Mouse (Mus musculus) spleen, embryonic (tissue): ENCODE measurements around the gene Tssc4.

Experiments used
- CTCF ChIA-PET: fragments of 350-600 bp; sonication (Branson Sonifier 250); formaldehyde crosslinking; loops from one replicate; lab custom pipeline; 2022; lab: Charles Lee

The Tssc4 gene

DNA sequence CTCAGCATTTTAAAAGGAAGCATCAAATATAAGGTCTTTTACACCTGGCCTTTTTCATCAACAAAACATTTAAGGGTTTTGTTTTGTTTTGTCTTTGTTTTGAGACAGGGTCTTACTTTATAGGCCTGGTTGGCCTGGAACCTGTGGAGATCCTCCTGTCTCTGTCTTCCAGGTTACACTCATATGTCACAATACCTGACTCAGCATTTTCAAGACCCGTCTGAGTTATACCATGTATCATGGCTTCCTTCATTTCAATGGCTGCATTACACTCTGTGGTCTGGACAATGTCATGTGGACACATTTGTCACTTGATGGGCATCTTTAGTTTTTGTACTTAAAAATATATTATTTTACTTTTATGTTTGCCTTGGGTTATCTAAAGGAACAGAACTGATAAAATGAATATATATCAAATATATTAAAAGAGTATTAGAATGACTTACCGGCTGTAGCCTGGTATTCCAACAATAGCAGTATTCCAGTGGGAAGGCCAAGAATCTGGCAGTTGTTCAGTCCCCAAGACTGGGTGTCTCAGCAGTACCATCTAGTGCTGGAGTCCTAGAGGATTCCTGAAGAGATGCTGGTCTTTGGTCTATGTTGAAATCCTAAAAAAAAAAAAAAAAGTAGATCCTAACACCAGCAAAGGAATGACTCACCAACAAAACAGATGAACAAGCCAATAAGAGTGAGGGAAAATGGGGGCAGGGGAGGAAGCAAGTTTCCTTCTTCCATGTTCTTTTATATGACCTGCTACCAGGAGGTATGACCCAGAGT lies 24.8 kb upstream of the Tssc4 start:
- CTCF ChIA-PET = no interaction called here

DNA sequence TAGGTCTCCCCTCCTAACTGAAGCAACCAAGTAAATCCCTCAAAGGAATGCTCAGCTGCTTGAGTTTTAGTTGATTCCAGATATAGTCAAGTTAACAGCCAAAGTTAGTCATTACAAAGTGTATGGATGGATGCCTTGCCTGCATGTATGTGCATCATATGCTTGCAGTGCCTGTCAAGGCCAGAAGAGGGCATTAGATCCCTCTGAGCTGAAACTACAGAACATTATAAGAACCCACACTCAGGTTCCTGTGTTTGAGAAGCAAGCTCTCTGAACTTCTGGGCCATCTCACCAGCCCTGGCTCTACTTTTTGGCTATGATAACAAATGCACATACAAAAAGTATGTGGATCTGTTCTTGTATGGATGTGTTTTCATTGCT lies 24.2 kb upstream of the Tssc4 start:
- CTCF ChIA-PET = no interaction called here

DNA sequence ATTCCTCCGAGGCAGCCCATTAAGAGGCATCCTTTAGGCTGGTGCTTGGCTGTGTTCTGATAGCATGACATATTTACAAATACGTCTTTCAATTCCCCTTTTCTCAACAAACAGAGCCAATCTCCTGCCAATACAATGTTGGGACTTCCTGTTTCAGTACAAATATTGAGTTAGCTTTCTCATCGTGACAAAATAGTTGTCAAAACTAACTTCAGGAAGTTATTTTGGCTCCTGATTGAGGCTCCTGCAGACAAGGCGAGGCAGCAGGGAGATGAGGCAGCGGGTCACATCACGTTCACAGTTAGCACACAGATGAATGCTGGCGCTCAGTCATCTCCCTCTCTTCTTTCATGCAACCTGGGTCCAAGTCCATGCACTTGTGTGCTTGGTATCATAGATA lies 22.7 kb upstream of the Tssc4 start:
- CTCF ChIA-PET = no interaction called here

DNA sequence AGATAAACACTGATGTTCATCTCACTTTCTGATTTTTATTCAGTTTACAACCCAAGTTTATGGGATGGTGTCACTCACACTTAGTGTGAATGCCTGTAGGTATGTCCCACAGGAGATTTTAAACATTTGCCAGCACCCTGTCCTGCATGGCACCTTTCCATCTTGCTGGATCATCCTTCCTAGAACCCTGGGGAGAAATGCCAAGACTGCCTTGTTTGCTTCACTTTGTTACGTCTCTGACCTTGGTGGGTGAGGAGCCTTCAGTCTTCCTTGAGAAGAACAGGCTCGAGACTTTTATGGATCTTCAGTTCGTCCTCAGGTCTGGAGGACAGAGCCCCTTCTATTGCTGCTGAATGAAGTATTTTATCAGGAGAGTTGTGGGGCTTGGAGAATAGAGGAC lies 19.7 kb upstream of the Tssc4 start:
- CTCF ChIA-PET = no interaction called here

DNA sequence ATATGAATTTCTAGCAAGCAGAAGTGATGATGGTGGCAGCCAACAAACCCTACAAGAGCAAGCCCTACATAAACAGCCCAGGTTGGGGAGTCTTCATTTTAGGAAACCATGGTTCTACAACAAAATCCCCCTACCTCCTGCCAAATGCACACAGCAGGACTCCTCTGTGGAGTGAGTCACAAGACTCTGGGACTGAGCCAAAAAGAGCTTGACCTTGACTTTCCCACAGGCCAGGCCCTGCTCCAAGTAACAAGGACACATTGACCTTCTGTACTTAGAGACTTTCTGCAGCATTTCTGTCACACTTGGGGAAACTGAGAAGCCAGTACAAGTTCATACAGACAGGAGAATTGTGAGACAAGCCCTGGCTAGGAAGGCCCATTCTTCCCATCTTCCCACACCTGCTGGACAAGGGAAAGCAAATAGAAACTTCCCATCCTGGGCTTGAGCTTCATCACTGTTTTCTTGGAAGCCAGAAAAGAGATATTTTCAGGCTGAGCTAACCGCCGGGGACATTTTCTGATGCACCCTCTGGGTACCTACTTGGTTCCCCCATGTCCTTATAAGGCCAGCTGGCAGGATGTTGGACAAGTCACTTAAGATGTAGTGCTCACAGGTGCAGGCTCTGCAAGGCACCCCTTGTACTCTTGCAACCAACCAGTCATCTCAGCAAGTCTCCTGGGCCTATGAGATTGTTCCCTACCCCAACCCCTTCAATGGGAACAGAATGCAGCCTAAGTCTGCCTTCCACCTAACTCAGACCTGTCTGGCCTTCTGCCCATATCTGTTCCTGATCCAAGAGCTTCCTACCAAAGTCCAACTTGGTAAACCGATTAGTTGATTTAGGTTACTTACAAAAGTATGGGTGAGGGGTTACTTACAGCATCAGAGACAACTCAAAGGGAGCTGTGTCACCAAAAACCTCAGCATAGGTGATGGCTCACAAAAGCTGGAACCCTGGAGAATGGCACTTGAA lies 18.9 kb upstream of the Tssc4 start:
- CTCF ChIA-PET = no interaction called here

DNA sequence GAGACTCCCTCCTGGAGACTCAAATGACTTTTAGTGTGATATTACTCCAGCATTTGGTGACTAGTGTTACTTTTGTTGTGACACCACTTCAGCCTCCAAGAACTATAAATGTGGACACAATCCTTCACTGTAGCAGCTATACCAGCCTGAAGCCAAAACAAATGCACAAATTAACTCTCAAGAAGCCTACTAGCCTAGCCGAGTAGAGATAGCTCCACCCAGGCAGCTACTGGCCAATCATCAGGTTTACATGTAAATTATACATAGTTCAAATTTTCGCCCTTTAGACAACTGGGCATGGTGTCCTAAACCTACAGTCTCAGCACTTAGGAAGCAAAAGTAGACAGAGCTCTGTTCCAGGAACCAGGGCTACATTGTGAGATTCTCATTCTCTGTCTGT lies 17.7 kb upstream of the Tssc4 start:
- CTCF ChIA-PET = no interaction called here

DNA sequence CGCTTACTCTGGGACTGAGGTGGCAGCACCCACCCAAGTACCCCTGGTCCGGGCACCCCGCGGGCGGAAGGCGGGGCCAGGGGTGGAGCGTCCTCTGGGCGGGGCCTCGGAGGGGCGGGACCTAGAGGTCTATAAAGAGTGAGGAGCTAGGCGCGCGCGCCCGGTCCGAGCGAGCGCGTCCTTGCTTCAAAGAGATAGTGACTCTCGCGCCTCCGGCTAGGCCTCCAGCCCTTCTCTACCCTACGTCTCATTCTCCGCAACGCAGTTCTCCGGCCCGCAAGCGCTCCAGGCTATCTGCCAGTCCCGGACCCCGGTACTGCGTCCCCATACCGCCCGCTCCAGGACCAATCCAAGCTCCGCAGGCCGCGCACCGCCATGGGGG lies 16.4 kb upstream of the Tssc4 start, which contains the start of gene Cd81:
Cd81 (plus strand) TSS at position 114 of the 382 bp plus-strand sequence.
- CTCF ChIA-PET = interaction anchor here (1.0 to 2.0 kb wide), 3 partner anchors 15 to 47 kb away, joined by 3 to 13 read pairs (median 3); partner anchors contain the start of gene Tspan32

DNA sequence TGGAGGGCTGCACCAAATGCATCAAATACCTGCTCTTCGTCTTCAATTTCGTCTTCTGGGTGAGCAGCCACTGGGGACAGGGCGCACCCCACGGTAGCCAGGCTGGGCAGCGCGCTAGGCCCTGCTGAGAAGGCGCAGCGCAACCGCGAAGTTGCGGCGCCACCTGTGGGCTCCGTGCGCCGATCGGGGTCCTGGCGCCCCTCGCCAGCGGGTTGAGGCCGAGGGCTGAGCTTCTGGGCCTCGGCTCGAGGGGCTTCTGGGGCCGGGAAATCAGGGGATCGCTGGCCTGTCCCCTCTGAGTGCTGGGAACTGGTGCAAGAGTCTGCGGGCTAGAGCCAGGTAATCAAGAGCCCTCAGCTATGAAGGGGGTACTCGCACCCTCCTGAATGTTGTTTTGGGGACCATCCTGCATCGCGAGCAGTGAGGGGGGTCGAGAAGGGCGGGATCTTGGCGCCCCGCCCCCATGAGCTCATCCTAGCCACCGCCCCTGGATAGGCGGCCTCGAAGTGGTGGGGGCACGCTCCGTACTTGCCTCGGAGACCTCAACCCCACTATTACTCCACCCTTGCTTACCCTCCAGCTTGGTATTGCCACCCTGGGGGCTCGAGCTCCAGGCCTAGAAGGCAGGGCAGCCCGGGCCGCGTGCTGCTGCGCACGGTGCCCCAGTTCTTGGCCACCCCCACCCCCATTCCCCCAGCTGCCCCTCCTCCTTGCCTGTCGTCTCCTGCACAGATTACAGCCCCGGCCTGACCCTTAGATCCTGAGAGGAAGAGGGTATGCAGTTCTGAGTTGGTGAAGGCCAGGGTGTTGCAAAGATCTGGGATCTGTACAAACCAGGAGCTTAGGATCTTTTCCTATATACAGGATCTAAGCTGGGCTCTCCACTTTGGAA lies 15.8 kb upstream of the Tssc4 start:
- CTCF ChIA-PET = interaction anchor here (0.8 to 2.0 kb wide), 4 partner anchors 14 to 48 kb away, joined by 3 to 13 read pairs (median 3); partner anchors contain the start of gene Tspan32

DNA sequence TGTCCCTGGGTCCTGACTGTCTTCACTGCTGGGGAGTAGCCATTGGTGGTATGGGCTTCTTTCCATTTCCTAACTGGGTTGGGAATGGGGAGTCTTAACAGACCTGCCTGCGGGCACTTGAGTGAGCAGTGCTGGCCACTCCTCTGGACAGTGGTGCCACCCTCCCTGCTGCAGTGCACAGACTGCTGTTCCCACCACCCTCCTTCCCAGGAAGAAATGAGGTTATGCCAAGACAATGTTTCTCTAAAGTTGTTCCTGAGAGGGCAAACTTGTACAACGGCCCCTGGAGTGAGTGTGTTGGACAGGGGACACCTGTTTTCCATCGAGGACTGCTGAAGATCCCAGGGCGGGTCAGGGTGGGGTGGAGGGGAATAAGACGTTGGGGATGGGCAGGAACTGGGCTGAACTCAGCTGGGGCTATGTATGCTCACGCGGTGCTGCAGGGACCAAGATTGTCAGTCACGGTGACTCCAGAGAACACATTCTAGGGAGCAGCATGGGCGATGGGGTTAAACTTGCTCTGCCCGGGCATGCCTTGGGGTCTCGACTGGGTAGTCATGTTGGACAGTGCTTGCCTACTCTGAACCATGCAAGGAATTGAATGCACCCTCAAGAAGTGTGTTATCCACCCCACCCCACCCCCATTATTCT lies 15.0 kb upstream of the Tssc4 start:
- CTCF ChIA-PET = interaction anchor here (0.8 to 2.0 kb wide), 2 partner anchors 21 to 45 kb away, joined by 3 to 13 read pairs; no protein-coding TSS in a partner anchor

DNA sequence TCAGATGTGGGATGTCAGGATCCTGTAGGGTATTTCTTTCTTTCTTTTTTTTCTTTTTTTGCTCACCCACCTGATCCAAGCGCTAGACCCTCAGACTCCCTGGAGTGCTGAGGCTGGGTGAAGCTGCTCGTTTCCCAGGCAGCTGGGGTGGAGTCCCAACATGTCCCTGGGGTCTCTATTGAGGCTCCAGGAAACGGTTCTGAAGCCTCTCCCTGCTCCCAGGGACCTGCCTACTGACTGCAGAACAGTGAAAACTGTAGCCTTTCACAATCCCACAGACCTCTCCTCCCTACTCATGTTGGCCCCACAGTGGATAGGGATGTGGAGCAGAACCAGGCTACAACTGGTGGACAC lies 14.5 kb upstream of the Tssc4 start:
- CTCF ChIA-PET = no interaction called here

DNA sequence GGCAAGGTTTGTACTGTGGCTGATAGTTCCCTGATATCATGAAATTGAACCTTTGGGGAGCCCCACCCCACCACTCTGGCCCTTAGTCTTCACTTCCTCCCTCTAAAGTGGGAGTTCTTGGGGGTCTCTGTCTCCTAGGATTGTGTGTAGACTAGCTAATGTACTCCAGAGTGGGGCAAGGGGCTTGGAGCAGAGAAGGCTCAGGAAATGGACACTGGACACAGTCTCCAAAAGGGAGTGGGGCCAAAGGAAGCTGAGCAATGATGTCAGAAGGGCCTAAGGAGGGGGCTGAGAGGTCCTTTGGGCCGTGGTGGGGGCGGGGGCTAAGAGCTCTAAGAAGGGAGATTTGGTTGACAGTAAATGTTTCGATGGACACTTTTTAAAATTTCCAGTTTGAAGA lies 14.0 kb upstream of the Tssc4 start:
- CTCF ChIA-PET = no interaction called here

DNA sequence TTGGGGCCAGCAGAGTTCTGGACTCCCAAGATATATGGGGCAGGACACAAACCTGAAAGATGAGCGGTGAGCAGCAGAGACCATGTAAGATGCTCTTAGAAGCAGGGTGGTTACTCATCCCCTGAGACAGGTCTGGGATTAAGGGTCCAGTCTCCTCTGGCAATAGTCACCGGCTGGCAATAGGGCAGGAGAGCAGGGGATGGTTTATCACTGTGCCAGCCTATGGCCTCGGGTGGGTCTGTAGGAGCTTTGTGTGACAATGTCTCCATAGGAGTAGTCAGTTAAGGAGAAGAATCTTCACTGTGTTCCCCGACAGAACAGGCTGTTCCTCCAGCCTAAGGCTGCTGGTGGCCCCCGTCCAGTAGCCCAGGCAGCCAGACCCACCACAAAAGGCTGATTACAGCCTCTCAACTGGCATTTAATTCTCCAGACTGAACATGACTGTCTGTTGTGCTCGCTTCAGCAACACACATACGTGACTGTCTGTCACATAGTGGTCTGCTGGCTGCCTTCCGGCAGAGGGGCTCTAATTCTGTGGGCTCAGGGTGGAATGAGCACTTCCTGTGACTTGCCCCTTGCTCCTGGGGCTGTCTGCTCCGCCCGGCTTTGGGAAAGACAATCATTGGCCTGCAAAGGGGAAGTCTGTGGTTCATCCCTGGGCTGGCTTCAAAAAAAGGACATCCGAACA lies 13.4 kb upstream of the Tssc4 start:
- CTCF ChIA-PET = no interaction called here

DNA sequence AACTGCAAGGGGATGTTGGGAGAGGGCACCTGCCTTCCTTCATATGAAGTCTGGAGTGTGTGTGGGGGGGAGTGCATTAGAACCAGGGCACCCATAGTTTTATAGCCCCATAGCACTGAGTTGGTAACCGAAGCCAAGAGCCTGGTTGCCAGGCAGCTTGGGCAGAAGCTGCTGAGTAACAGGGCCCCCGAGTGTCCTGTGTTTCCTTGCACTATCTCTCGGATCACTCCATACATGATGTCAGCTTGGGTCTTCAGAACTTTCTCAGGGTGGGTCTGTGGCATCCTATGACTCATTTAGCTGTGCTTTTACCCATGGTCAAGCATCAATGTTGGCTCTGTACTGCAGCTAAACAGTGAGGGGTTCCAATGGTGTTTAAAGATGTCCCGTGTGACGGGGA lies 12.0 kb upstream of the Tssc4 start:
- CTCF ChIA-PET = no interaction called here

DNA sequence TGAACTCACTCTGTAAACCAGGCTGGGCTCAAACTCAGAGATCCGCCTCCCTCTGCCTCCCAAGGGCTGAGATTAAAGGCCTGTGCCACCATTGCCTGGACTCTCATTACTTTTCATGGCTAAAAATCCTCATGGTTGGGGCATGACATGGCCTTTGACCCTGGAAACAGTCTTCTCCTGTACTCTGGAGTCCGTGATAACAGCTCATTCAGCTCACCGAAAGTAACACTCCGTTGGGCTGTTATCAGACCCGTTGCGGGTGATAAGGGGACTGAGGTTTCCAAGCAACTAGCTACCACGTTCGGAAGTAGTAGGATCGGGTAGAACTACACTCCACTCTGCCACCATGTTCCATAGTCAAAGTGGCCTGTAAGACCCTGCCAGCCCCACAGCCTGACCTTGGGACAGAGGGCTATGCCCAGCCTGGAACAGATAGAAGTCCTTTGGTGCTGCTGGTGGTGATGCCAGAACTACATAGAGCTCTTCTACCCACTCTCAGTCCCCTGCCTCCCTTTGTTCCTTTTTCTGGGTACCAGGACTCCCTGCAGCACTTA lies 11.3 kb upstream of the Tssc4 start:
- CTCF ChIA-PET = no interaction called here

DNA sequence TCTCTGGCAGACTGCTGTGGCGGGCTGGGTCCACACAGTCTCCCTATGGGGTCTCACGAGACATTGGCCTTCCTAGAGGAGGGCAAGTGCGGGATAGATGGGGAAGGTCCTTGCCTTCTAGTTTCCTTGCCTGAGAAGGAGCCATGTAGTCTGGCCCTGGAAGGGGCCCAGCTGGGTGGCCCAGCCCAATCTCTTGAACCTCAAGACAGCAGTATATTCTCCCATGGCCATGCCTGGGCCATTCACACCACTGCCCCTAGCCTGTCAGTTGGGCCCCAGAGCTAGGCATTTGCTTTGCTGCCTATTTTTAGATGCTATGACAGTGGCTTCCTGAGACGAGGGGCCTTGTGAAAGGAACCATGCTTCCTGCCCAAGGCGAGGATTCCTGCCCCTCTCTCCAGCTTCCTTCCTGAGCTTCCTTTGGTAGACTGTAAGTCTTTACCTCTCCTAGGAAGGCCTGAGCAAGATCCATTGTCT lies 10.8 kb upstream of the Tssc4 start:
- CTCF ChIA-PET = no interaction called here

DNA sequence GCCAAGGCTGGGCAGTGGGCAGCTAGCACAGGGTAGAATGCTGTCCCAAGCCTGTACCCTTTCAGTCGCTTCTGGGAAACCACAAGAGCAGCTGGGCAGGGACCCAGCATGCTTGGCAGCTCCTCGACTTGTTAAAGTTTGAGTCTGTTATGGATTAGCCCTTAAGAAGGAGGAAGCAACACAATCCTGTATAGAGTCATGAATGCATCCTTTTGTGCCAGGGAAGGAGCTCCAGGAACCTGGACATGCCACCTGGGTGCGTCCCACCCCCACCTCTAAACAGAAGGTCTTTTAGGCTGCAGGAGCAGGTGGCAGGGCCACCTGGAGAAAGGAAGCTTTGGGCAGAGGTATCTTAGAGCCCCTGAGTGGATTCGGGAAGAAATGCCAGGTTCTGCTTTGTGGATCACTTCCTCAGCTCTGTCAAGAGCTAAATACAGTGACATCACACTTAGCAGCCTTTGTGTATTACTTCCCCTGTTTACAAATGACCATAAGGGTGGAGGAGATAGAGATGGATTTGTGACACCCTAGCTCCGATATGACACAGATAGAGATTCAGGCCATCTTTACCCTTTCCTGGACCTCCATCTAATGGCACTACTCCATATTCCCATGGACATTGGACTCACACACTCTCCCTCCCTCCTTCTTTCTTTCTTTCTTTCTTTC lies 9.7 kb upstream of the Tssc4 start:
- CTCF ChIA-PET = interaction anchor here (0.9 kb wide), 1 partner anchor 9 kb away, joined by 4 read pairs; no protein-coding TSS in a partner anchor

DNA sequence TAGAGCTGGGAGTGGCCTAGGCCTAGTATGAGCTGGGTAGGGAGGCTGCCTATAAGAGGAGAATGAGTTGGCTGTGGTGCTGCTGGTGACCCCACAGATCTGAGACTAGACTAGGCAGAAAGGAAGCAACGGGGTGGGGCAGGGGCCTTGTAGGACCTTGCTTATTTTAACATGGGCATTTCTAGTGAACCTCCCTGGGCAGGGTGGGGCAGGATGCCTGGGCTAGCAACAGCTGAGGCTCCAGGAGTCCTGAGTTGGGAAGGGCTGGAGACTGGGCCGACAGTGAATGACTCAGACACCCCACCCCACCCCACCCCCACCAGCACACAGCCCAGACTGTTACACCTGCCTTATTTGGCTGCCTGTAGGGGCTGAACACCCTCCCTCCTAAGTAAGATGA lies 6.3 kb upstream of the Tssc4 start:
- CTCF ChIA-PET = interaction anchor here (0.6 kb wide), 1 partner anchor 947 kb away, joined by 4 read pairs; no protein-coding TSS in a partner anchor

DNA sequence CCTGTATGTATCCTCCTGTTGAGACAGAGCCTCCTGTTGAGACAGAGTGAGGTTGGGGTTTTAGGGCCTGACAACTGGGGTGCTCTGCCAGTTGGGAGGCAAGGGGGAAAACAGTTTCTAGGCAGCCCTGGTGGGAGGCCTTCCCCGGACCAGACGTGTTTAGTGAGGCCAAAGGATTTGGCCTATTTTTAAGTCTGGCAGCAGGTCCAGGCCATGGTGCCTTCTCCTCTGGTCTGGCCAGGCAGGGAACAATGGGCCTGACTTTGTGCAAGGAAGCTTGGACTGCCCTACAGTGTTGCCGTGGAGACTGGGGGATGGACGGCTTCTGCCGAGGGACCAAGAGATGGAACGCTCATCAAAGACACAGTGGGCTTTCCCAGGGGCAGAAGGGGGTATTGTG lies 4.8 kb upstream of the Tssc4 start:
- CTCF ChIA-PET = no interaction called here

DNA sequence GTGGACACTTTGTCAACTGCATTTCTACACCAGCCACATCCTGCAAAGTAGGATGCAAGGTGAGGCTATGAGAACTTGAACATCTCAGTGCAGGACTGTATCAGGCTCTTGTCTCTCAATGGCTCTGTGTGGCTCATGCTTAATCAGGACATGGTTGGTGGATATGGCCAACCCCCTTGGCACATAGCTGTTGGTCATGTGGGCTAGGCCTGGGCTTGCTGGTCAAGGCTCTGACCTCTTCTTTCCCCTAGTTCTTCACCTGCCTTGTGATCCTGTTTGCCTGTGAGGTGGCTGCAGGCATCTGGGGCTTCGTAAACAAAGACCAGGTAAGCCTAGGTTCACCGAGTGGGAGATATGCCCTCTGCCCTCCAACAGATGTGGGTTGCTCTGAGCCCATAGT lies 3.4 kb upstream of the Tssc4 start:
- CTCF ChIA-PET = no interaction called here
